Mouse (Mus musculus): ENCODE results near the gene Plpp3. TPM values are rescaled to one million over a fixed set of nuclear protein-coding genes. Genes with fewer than 3 reads are reported as not detected.

The Plpp3 gene
- polyA plus RNA-seq, 1 experiment from 2014 or later: 57.2 TPM

DNA sequence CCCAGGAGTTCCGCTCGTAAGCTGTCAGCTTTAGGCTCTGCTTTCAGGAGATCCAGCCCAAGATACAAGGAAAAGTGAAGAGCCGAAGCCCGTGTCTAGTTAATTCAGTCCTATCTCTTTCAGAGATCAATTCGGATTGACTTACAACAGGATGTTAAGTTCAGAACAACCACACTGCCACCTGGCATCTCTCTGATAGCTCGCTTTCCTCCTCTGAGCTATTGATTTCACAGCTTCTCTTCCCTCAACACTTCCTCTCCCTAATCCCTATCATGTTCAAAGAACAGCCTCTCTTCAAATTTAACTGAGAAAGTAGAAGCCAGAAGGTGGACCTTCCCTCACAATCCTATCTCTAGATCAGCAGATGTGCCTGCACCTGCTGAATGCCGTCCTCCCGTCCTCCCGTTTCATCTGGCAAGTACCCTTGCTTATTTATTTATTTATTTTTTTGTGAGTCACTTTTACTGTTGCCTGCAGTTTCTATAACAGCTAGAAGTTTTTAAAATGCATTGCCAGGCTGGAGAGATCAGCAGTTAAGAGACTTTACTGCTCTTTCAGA is 25.3 kb upstream of the Plpp3 start:
- Histone ChIP-seq H3K27ac (no peak overlapping the region), H3K4me3 (no peak overlapping the region), H3K9me3 (no peaks in the 10 kb centered on the region), H3K4me1 (no peaks in the 10 kb centered on the region), H3K27me3 (ENCODE audit: poor library complexity, severe bottlenecking) (no peaks in the 10 kb centered on the region), H3K36me3 (replicated peaks) (no peaks in the 10 kb centered on the region)
- no peak for DNase-seq (ENCODE audit: extremely low spot score, low spot score)
- WGBS: 85% methylated on average over 9 of the region's 9 CpGs

DNA sequence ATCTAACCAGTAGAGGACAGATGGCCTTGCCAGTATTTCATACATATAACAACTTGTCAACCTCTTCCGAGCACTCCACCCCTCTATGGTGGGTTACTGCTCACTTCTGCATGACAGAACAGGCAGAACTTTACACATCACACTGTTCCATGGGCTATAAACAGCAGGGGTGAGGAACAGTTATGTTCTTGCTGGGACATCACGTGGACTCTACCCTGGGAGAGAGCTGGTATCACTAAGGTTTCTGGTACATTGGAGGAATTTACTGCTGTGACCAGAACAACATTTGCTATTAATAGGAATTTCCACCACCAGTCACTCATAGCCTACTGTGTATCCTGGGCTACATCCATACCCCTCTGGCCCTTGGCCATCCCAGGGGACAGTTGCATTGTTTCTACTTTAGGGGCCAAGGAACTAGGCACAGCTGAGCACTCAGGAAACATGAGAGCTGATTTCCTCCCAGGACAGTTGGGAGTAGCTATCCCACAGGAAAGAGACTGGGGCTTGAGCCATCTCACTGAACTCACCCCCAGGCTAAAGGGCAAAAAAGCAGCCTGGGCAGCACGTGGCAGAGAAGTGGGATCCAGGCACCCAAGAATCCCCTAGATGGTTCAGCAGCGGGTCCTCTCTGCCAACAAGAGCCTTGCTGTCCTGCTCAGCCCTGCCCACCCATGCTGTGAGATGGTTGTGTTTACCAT is 23.6 kb upstream of the Plpp3 start:
- no peaks in the 10 kb centered on the region for H3K4me1 ChIP-seq
- WGBS: 85% methylated on average over 4 of the region's 4 CpGs
- no peaks in the 10 kb centered on the region for H3K36me3 ChIP-seq (replicated peaks)
- no peak overlapping the region for H3K4me3 ChIP-seq
- H3K27ac ChIP-seq: no peak overlapping the region
- no peaks in the 10 kb centered on the region for H3K9me3 ChIP-seq
- no peaks in the 10 kb centered on the region for H3K27me3 ChIP-seq (ENCODE audit: poor library complexity, severe bottlenecking)
- DNase-seq (ENCODE audit: extremely low spot score, low spot score): no peak

DNA sequence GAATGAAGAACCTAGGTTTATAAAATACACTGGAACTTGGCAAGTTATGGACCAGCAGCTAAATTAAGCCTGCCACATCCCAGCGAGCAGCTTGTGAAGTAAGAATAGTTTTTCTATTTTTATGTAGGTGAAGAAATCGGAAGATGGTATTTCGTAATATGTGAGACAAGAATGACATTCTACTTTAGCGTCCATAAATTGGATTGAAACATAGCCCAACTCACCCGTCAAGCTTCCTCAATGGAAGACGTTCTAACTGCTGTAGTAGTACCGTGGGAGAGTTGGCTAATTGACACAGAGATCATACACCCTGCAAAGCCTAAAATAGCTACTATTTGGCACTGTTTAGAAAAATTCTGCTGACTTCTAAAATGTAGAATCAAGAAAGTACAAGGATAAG is 7.7 kb upstream of the Plpp3 start:
- Histone ChIP-seq H3K4me3 (no peak overlapping the region), H3K9me3 (no peaks in the 10 kb centered on the region), H3K27ac (no peak overlapping the region), H3K36me3 (replicated peaks) (no peaks in the 10 kb centered on the region), H3K27me3 (ENCODE audit: poor library complexity, severe bottlenecking) (no peaks in the 10 kb centered on the region), H3K4me1 (peaks cover 13% of the 10 kb centered on the region)
- DNase-seq (ENCODE audit: extremely low spot score, low spot score): no peak
- 92% methylated on average over 7 of the region's 7 CpGs for WGBS

DNA sequence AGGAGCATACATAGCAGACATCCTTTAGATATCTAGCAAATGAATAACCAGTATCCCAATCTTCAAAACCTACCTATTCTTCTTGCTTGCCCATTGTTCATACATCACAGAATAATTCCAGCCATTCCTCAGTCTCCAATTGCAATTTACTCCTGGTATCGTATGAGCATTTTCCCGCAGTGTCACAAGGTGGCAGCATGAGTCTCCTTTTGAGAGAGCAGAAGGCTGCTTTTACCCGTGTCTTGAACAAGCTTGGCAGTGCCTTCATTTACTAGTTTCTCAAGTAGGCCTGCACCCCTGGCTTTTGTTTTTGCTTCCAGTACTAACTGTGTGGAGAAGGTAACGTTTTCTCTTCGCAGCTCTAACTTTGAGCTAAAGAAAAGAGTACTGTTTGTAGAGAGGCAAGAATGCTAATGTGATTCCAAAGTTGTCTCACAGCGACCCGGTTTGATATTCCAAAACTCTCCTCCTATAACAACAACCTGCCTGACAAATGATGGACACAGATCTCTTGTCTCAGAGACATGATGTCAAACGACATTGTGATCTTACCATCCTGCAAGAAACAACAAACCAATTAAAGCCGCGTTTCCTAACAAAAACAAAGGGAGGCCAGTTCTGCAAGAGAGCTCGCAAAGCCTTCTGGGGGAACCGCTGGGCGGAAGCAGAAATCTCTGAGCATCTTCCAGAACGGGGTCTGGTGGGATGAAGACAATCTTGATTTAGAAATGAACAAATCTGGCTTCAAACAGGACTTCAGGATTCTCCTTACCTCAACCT is 5.0 kb upstream of the Plpp3 start:
- 41% methylated on average over 14 of the region's 14 CpGs for WGBS
- H3K27ac ChIP-seq: peak overlapping the region; percentile 63; the same call in 1 of the 2 replicates

DNA sequence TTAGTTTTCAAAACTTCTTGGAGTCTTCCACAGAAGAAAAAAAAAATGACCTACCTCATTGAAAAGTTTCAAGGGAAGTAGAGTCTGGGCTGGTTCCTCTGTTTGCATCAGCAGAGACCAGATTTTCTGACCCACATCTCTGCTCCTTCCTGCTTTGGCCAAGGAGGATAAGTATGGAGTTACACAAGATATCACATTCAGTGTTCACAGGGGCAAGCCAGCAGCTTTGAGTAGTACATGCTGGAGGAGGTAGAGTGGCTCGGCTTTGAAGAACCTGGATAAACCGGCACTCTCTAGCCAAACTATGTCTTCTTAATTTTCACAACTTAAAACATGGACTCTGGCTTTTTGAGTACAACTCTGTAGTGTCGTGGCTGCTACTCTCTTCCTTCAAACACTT is 3.9 kb upstream of the Plpp3 start:
- H3K4me1 ChIP-seq: peaks cover 16% of the 10 kb centered on the region
- no peaks in the 10 kb centered on the region for H3K9me3 ChIP-seq
- no peaks in the 10 kb centered on the region for H3K36me3 ChIP-seq (replicated peaks)
- 83% methylated on average over 3 of the region's 3 CpGs for WGBS
- no peak for DNase-seq (ENCODE audit: extremely low spot score, low spot score)
- H3K4me3 ChIP-seq: no peak overlapping the region
- peaks cover 8% of the 10 kb centered on the region; the same call in 1 of the 2 replicates for H3K27me3 ChIP-seq (ENCODE audit: poor library complexity, severe bottlenecking)
- no peak overlapping the region for H3K27ac ChIP-seq

More for the DNA sequence above, 5.0 kb upstream of the Plpp3 start:
- peak; percentile 69 for DNase-seq (ENCODE audit: extremely low spot score, low spot score)
- Histone ChIP-seq H3K4me1 (peaks cover 15% of the 10 kb centered on the region), H3K9me3 (no peaks in the 10 kb centered on the region), H3K4me3 (no peak overlapping the region), H3K36me3 (replicated peaks) (no peaks in the 10 kb centered on the region), H3K27me3 (ENCODE audit: poor library complexity, severe bottlenecking) (peaks cover 8% of the 10 kb centered on the region; the same call in 1 of the 2 replicates)

DNA sequence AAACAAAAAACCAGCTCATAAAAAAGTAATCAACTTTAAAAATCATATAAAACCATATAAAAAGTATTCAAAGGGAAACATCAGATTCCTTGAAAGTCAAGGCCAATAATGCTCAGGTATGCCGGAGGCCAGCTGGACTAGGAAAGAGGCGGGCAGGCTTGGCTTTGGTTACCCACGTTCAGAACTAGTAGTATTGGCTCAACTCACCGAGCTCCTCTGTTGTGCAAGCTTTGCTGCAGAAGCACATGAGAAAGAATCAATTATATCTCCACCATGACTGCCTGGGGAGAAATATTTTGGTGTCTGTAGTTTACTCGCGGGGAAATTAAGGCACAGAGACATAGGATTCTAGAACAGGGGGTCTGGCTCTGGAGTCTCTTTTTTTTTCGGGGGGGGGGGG is 866 bp upstream of the Plpp3 start:
- WGBS: 81% methylated on average over 7 of the region's 7 CpGs
- H3K4me3 ChIP-seq: peak overlapping the region; percentile 87; the same call in 1 of the 2 replicates
- peaks cover 9% of the 10 kb centered on the region for H3K36me3 ChIP-seq (replicated peaks)
- H3K27ac ChIP-seq: peak overlapping the region; percentile 98
- no peak for DNase-seq (ENCODE audit: extremely low spot score, low spot score)
- no peaks in the 10 kb centered on the region for H3K9me3 ChIP-seq
- H3K27me3 ChIP-seq (ENCODE audit: poor library complexity, severe bottlenecking): peaks cover 8% of the 10 kb centered on the region; the same call in 1 of the 2 replicates
- H3K4me1 ChIP-seq: peaks cover 40% of the 10 kb centered on the region

DNA sequence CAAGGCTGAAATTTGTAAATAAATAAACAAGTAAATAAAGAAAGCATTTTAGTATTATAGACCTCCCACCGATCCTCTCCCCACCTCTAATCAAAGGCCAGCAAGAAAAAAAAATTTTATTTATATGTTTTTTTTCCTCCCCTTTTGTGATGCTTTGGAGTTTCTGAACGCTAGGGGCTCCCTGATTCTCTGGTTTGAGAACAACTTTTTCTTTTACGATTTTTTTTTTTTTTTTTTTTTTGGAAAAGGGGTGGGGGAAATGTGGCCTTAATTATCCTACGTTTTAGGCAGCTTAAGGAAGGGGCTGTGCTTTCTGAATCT is 232 bp upstream of the Plpp3 start:
- Histone ChIP-seq H3K4me3 (peak overlapping the region; percentile 87), H3K36me3 (replicated peaks) (peaks cover 15% of the 10 kb centered on the region), H3K27me3 (ENCODE audit: poor library complexity, severe bottlenecking) (peaks cover 8% of the 10 kb centered on the region; the same call in 1 of the 2 replicates), H3K27ac (peak overlapping the region; percentile 98), H3K9me3 (no peaks in the 10 kb centered on the region), H3K4me1 (peaks cover 46% of the 10 kb centered on the region)
- no peak for DNase-seq (ENCODE audit: extremely low spot score, low spot score)
- WGBS: under 1% methylated on average over 4 of the region's 4 CpGs

DNA sequence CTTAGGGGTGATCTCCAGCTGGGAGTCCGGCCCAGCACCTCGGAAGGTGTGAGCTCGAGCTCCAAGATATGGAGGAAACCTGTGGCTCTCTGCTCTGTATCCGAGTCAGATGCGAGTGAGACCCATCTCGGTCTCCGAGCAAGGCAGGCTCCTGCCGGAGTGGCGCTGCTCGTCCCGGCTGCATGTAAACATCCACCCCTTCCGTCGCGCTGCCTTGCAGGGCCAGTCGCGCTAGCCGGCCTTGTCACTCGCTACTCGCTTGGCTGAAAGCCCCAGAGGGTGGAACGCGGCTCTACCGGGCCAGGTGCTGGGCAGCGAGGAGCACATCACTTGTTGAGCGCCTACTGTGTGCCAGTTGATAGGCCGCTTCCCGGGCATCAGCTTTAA is 1.0 kb downstream of the Plpp3 start:
- DNase-seq (ENCODE audit: extremely low spot score, low spot score): peak; percentile 75
- Histone ChIP-seq H3K27me3 (ENCODE audit: poor library complexity, severe bottlenecking) (peaks cover 8% of the 10 kb centered on the region; the same call in 1 of the 2 replicates), H3K4me1 (peaks cover 52% of the 10 kb centered on the region), H3K4me3 (peak overlapping the region; percentile 87), H3K36me3 (replicated peaks) (peaks cover 27% of the 10 kb centered on the region), H3K27ac (peak overlapping the region; percentile 98), H3K9me3 (no peaks in the 10 kb centered on the region)
- under 1% methylated on average over 26 of the region's 26 CpGs for WGBS

DNA sequence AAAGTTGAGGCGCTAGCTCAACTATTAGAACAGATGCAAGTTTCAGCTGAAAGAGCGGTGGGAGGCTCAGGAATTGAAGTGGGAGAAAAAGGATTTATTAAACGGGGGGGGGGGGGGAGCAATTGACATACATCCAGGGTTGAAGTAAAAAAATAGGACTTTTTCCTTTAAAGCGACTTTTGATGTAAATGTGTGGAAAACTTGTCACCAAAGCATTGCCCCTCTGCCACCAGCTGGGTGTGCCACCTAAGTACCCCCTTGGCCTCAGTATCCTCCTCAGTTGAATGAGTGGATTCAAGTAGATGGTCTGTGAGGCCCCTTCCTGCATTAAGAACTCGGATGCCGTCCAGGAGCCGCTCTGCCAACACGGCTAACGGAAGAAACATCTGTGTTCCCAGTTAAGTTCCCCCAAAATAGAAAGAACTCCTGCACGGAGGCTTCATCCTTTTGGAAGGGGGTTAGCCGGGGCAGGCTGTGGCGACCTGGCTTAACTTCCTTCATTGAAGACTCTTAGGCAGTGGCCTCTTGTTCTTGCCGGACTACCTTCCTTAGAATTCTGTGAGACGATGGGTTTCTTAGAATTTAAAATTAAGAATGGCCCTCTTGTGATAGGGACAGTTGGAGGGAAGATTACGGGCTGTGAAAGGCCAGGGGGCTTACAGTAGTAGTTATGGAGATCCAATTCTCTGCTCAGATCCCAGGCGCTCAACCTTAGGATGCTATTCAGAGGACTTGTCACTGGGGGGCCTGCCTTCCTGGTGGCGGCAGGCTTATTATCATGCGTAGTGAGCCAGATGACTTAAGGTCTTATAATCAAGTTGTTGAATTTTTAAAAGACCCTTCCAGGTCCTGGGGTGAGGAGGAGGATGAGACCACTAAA is 1.7 kb downstream of the Plpp3 start:
- H3K27ac ChIP-seq: peak overlapping the region; percentile 98
- peak overlapping the region; percentile 87 for H3K4me3 ChIP-seq
- H3K9me3 ChIP-seq: no peaks in the 10 kb centered on the region
- H3K4me1 ChIP-seq: peaks cover 59% of the 10 kb centered on the region
- no peak for DNase-seq (ENCODE audit: extremely low spot score, low spot score)
- WGBS: under 1% methylated on average over 18 of the region's 18 CpGs
- peaks cover 34% of the 10 kb centered on the region for H3K36me3 ChIP-seq (replicated peaks)
- H3K27me3 ChIP-seq (ENCODE audit: poor library complexity, severe bottlenecking): peaks cover 8% of the 10 kb centered on the region; the same call in 1 of the 2 replicates

DNA sequence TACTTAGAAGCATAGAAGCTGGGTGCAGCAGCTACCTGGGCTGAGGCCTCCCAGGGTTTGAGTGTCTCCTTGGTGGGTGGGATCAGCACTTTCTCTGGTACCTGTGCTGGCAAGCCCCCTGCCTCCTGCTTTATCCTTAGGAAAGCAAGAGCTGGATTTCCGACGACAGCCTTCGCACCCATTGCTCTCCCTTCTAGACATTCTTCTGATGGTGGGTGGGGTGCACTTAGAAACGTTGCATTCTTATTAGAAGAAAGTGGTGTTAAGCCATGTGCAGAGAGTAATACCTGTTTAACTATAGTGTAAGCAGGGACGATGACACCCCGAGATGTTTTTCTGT is 2.4 kb downstream of the Plpp3 start:
- Histone ChIP-seq H3K9me3 (no peaks in the 10 kb centered on the region), H3K27me3 (ENCODE audit: poor library complexity, severe bottlenecking) (peaks cover 8% of the 10 kb centered on the region; the same call in 1 of the 2 replicates), H3K4me1 (peaks cover 65% of the 10 kb centered on the region), H3K36me3 (replicated peaks) (peaks cover 40% of the 10 kb centered on the region), H3K4me3 (peak overlapping the region; percentile 87), H3K27ac (peak overlapping the region; percentile 98)
- 26% methylated on average over 6 of the region's 6 CpGs for WGBS
- DNase-seq (ENCODE audit: extremely low spot score, low spot score): no peak

DNA sequence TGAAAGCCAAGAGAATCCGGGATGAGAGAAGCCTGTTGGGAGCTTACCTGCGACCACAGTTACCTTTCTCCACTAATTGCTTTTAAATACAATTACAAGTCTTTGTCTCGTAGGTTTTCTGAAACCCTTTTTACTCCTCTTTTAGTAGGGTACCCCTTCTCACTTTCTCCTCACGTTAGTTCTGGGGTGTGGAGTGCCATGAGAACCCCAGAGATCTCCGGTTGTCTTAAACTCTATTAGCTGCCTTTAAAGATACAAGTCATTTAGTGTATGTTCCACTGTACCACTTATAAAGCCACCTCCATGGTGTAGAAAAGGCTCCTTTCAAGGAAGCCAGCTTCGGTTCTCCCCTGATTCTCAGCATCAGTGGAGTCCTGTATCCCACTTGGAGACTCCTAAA is 3.3 kb downstream of the Plpp3 start:
- Histone ChIP-seq H3K9me3 (no peaks in the 10 kb centered on the region), H3K4me3 (peak overlapping the region; percentile 87), H3K27ac (no peak overlapping the region), H3K36me3 (replicated peaks) (peaks cover 49% of the 10 kb centered on the region), H3K4me1 (peaks cover 73% of the 10 kb centered on the region), H3K27me3 (ENCODE audit: poor library complexity, severe bottlenecking) (0 out of 2 replicates have a peak, but pooled peaks cover 2% of the 10 kb centered on the region)
- 79% methylated on average over 6 of the region's 6 CpGs for WGBS
- no peak for DNase-seq (ENCODE audit: extremely low spot score, low spot score)

DNA sequence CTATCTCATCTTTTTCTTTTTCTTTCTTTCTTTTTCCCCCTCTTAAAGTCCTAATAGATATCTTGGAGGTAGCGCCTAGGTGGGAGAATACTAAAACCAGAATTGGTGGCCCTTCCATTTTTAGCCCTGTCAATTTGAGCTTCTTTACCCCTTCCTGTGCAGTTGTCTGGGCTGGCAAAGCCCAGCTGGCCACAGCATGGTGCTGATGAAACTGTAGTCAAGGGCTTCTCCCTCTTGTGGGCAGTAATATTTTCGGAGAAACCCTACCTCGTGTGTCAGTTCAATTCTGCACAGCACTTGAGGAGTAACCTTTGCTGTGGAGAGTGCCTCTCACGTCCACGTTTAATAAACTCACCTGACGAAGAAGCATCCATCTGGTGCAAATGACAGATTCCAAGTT is 4.9 kb downstream of the Plpp3 start:
- no peak for DNase-seq (ENCODE audit: extremely low spot score, low spot score)
- Histone ChIP-seq H3K27ac (no peak overlapping the region), H3K27me3 (ENCODE audit: poor library complexity, severe bottlenecking) (no peaks in the 10 kb centered on the region), H3K4me3 (no peak overlapping the region), H3K9me3 (no peaks in the 10 kb centered on the region), H3K4me1 (peaks cover 77% of the 10 kb centered on the region), H3K36me3 (replicated peaks) (peaks cover 55% of the 10 kb centered on the region)
- 81% methylated on average over 6 of the region's 6 CpGs for WGBS

Measured in forebrain, embryonic 10.5 days (tissue).